Mouse (Mus musculus): ENCODE measurements around the gene Sec14l5. TPM values are rescaled to one million over a fixed set of nuclear protein-coding genes. Genes with fewer than 3 reads are reported as not detected.

The Sec14l5 gene
- polyA plus RNA-seq, 1 experiment from 2014 or later, result 1.2 TPM

DNA sequence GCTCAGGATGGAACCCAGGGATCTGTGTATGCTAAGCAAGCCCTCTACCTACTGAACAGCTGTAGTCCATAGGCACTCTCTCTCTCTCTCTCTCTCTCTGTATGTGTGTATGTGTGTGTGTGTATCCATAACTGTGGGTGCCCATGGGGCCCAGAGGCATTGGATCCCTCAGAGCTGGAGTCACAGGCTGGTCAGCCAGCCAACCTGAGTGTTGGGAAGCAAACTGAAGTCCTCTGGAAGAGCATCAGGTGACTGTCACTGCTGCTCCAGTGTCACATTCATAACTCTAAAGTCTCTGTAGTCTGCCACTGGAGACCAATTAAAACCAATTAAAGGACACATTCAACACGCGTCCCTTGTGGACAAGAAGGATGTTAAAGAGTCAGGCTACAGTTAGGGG lies 9.6 kb downstream of the Sec14l5 start:
- Histone ChIP-seq H3K4me3 (no peak overlapping the region), H3K4me2 (replicated peaks) (no peak overlapping the region), H3K27ac (no peak overlapping the region), H3K36me3 (no peaks in the 10 kb centered on the region), H3K9ac (no peak overlapping the region), H3K9me3 (no peaks in the 10 kb centered on the region), H3K27me3 (replicated peaks) (peaks cover 4% of the 10 kb centered on the region; the same call in 1 of the 2 replicates), H3K4me1 (no peaks in the 10 kb centered on the region; the same call in 1 of the 2 replicates)
- WGBS, result 66% methylated on average over 2 of the region's 2 CpGs
- no peak for ATAC-seq (ENCODE audit: low FRiP score, low read depth)

DNA sequence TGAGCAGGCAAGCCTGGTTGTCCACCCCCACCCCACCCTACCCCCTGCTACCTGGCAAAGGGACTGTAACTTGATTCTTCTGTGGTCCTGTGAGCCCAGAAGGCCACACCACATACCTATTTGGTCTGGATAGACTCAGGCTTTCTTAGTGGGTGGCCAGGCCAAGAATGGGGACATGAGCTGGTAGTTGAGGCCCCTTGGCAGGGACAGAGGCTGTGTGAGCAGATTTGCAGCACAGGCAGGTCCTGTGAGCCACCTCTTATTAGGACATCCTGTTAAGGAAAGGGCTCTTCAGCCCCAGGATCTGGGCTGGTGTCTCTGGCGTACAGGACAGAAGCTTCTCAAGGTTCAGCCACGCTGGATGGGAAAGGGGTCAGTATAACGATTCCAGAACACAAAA lies 10.2 kb downstream of the Sec14l5 start:
- 93% methylated on average over 3 of the region's 3 CpGs for WGBS
- no peak overlapping the region for H3K27ac ChIP-seq
- H3K4me3 ChIP-seq, result no peak overlapping the region
- no peak overlapping the region for H3K4me2 ChIP-seq (replicated peaks)
- H3K9me3 ChIP-seq, result no peaks in the 10 kb centered on the region
- ATAC-seq (ENCODE audit: low FRiP score, low read depth), result no peak
- H3K36me3 ChIP-seq, result no peaks in the 10 kb centered on the region
- no peaks in the 10 kb centered on the region; the same call in 1 of the 2 replicates for H3K4me1 ChIP-seq
- no peak overlapping the region for H3K9ac ChIP-seq
- H3K27me3 ChIP-seq (replicated peaks), result peaks cover 4% of the 10 kb centered on the region; the same call in 1 of the 2 replicates

GRCm38 (mm10) chr16:5159248-5159647 lies 12.3 kb downstream of the Sec14l5 start:
- Histone ChIP-seq H3K27ac (no peak overlapping the region), H3K9me3 (no peaks in the 10 kb centered on the region), H3K27me3 (replicated peaks) (peaks cover 4% of the 10 kb centered on the region; the same call in 1 of the 2 replicates), H3K9ac (no peak overlapping the region), H3K4me1 (no peaks in the 10 kb centered on the region), H3K36me3 (no peaks in the 10 kb centered on the region), H3K4me3 (no peak overlapping the region), H3K4me2 (replicated peaks) (no peak overlapping the region)
- no peak for ATAC-seq (ENCODE audit: low FRiP score, low read depth)
- WGBS, result 84% methylated on average over 8 of the region's 8 CpGs

DNA sequence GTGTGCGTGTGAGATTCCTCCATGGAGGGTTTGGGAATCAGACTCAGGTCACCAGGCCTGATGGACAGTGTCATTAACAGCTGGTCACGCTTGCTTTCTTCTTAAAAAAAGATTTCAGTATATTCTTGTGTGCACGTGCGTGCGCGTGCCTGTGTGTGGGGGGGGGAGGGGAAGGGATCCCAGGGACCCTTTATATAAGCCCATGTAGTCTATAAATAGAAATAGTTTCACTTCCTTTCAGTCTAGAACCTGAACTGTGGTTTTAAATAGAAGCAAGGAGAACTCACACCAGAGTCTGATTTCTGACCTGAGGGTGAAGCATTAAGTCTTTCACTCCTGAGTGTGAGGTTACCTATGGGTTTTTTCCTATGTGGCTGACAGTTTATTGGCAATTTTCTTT lies 17.4 kb downstream of the Sec14l5 start:
- H3K4me3 ChIP-seq, result no peak overlapping the region
- no peaks in the 10 kb centered on the region for H3K4me1 ChIP-seq
- no peak for ATAC-seq (ENCODE audit: low FRiP score, low read depth)
- no peak overlapping the region for H3K27ac ChIP-seq
- 66% methylated on average over 6 of the region's 6 CpGs for WGBS
- H3K36me3 ChIP-seq, result no peaks in the 10 kb centered on the region
- H3K9ac ChIP-seq, result no peak overlapping the region
- no peaks in the 10 kb centered on the region for H3K9me3 ChIP-seq
- H3K4me2 ChIP-seq (replicated peaks), result no peak overlapping the region
- no peaks in the 10 kb centered on the region for H3K27me3 ChIP-seq (replicated peaks)

- no peaks in the 10 kb centered on the region for H3K9me3 ChIP-seq
- 83% methylated on average over 2 of the region's 2 CpGs for WGBS
- no peak overlapping the region for H3K27ac ChIP-seq
- no peaks in the 10 kb centered on the region for H3K4me1 ChIP-seq
- no peaks in the 10 kb centered on the region for H3K36me3 ChIP-seq
- ATAC-seq (ENCODE audit: low FRiP score, low read depth), result no peak
- H3K4me2 ChIP-seq (replicated peaks), result no peak overlapping the region
- H3K4me3 ChIP-seq, result no peak overlapping the region
- H3K9ac ChIP-seq, result no peak overlapping the region
- H3K27me3 ChIP-seq (replicated peaks), result no peaks in the 10 kb centered on the region
Measured at GRCm38 (mm10) chr16:5168038-5168437, 21.1 kb downstream of the Sec14l5 start.

GRCm38 (mm10) chr16:5168829-5169228 lies 21.9 kb downstream of the Sec14l5 start:
- H3K27me3 ChIP-seq (replicated peaks), result no peaks in the 10 kb centered on the region
- H3K4me1 ChIP-seq, result no peaks in the 10 kb centered on the region
- no peak overlapping the region for H3K4me3 ChIP-seq

DNA sequence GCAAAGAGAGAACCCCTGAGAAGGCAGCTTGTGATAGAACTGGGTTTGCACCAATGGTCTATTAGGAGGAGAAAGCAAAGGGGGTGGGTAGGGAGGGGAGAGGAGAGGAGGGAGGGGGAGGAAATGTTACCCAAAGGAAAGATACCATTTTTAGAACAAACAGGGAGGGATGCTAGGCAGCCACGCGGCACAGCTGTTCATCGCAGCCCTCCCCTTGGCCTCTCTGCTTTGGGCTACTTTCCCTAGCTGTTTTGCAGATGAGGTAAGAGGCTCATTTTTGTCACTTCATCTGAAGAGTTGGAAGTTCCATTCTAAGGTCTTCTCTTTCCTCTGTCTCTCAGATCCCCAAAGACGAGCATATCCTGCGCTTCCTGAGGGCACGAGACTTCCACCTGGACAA lies 25.7 kb downstream of the Sec14l5 start:
- Histone ChIP-seq H3K9me3 (no peaks in the 10 kb centered on the region), H3K36me3 (no peaks in the 10 kb centered on the region), H3K9ac (no peak overlapping the region), H3K4me2 (replicated peaks) (no peak overlapping the region), H3K27ac (no peak overlapping the region), H3K4me3 (no peak overlapping the region), H3K4me1 (no peaks in the 10 kb centered on the region), H3K27me3 (replicated peaks) (no peaks in the 10 kb centered on the region)
- 91% methylated on average over 6 of the region's 6 CpGs for WGBS
- ATAC-seq (ENCODE audit: low FRiP score, low read depth), result no peak

More at GRCm38 (mm10) chr16:5168829-5169228, 21.9 kb downstream of the Sec14l5 start:
- Histone ChIP-seq H3K36me3 (no peaks in the 10 kb centered on the region), H3K9ac (no peak overlapping the region), H3K27ac (no peak overlapping the region), H3K4me2 (replicated peaks) (no peak overlapping the region), H3K9me3 (no peaks in the 10 kb centered on the region)
- ATAC-seq (ENCODE audit: low FRiP score, low read depth), result no peak
- WGBS, result 81% methylated on average over 5 of the region's 5 CpGs

GRCm38 (mm10) chr16:5183310-5183975 lies 36.5 kb downstream of the Sec14l5 start:
- no peaks in the 10 kb centered on the region for H3K27me3 ChIP-seq (replicated peaks)
- no peak overlapping the region for H3K9ac ChIP-seq
- H3K4me2 ChIP-seq (replicated peaks), result no peak overlapping the region
- H3K27ac ChIP-seq, result no peak overlapping the region
- 83% methylated on average over 18 of the region's 18 CpGs for WGBS
- H3K4me3 ChIP-seq, result no peak overlapping the region
- no peaks in the 10 kb centered on the region for H3K9me3 ChIP-seq
- H3K4me1 ChIP-seq, result no peaks in the 10 kb centered on the region
- no peaks in the 10 kb centered on the region for H3K36me3 ChIP-seq
- ATAC-seq (ENCODE audit: low FRiP score, low read depth), result no peak

- Histone ChIP-seq H3K9me3 (no peaks in the 10 kb centered on the region), H3K27me3 (replicated peaks) (no peaks in the 10 kb centered on the region), H3K4me1 (no peaks in the 10 kb centered on the region), H3K36me3 (no peaks in the 10 kb centered on the region), H3K9ac (no peak overlapping the region), H3K4me2 (replicated peaks) (no peak overlapping the region), H3K27ac (no peak overlapping the region), H3K4me3 (no peak overlapping the region)
- WGBS, result 73% methylated on average over 8 of the region's 8 CpGs
- ATAC-seq (ENCODE audit: low FRiP score, low read depth), result no peak
Measured at GRCm38 (mm10) chr16:5184101-5184500, 37.2 kb downstream of the Sec14l5 start.

DNA sequence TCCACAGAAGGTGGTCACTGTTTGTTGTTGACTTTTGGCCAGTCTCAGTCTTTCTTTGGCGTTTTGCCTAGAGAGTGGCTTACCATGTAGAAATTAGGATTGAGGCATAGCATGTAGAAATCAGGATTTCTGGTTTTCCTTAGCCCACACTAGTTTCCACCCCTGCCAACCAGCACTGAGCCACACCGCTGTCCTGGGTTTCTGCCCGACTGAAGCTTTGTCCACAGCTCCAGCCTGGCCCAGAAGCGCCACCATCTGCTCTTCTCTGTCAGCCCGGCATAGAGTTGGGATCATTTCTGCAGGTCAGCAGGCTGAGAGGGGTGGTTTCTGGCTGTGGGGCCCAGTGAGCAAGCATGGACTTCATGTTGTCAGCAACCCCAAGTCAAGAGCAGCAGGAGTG lies 38.0 kb downstream of the Sec14l5 start:
- 83% methylated on average over 5 of the region's 5 CpGs for WGBS
- no peaks in the 10 kb centered on the region for H3K4me1 ChIP-seq
- H3K9ac ChIP-seq, result no peak overlapping the region
- no peaks in the 10 kb centered on the region for H3K27me3 ChIP-seq (replicated peaks)
- H3K4me3 ChIP-seq, result no peak overlapping the region
- no peak overlapping the region for H3K4me2 ChIP-seq (replicated peaks)
- H3K36me3 ChIP-seq, result no peaks in the 10 kb centered on the region
- H3K27ac ChIP-seq, result no peak overlapping the region
- no peak for ATAC-seq (ENCODE audit: low FRiP score, low read depth)
- H3K9me3 ChIP-seq, result no peaks in the 10 kb centered on the region

GRCm38 (mm10) chr16:5185691-5186090 lies 38.8 kb downstream of the Sec14l5 start:
- WGBS, result 74% methylated on average over 7 of the region's 7 CpGs

DNA sequence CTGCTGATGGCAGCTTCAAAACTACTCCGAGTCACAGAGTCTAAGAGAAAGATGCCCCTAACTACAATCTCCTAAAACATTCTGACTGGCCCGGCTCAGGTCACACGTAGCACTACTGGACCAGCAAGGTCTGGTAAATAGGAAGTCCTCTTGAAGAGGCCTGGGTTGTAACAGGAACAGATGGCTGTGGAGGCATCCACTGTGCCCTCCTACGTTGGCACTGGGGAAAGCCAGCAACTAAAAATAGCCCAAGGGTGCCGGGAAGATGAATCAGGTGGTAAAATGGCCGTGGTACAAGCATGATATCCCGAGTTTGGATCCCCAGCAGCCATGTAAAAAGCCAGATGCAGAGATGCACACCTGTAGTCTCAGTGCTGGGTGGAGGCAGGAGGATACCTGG lies 39.3 kb downstream of the Sec14l5 start:
- 79% methylated on average over 7 of the region's 7 CpGs for WGBS
- no peak for ATAC-seq (ENCODE audit: low FRiP score, low read depth)

More at GRCm38 (mm10) chr16:5185691-5186090, 38.8 kb downstream of the Sec14l5 start:
- H3K4me3 ChIP-seq, result no peak overlapping the region
- no peaks in the 10 kb centered on the region for H3K27me3 ChIP-seq (replicated peaks)
- no peak overlapping the region for H3K9ac ChIP-seq
- H3K36me3 ChIP-seq, result no peaks in the 10 kb centered on the region
- no peak overlapping the region for H3K4me2 ChIP-seq (replicated peaks)
- H3K27ac ChIP-seq, result no peak overlapping the region
- H3K9me3 ChIP-seq, result no peaks in the 10 kb centered on the region
- no peak for ATAC-seq (ENCODE audit: low FRiP score, low read depth)
- no peaks in the 10 kb centered on the region for H3K4me1 ChIP-seq

DNA sequence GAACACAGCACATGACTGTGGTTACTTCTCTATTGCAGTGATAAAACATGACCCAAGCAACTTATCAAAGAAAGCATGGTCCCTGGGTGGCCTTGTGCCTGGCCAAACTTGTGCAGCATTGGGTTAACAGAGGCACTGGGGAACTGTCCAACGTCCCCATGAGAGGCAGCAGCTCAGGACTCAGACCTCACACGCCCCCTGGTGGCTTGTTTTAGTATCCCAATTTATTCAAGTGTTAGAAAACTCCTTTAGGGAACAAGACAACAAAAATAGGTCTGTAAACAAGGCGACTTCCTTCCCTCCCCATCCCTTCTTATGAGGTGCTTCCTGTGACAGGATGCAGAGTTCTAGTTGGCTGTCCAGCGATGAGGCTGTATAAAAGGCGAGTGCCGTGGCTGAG lies 48.2 kb downstream of the Sec14l5 start:
- WGBS, result 31% methylated on average over 6 of the region's 6 CpGs
- H3K27ac ChIP-seq, result no peak overlapping the region
- no peak overlapping the region for H3K4me3 ChIP-seq
- ATAC-seq (ENCODE audit: low FRiP score, low read depth), result no peak
- no peaks in the 10 kb centered on the region for H3K27me3 ChIP-seq (replicated peaks)
- H3K4me2 ChIP-seq (replicated peaks), result no peak overlapping the region
- H3K36me3 ChIP-seq, result peaks cover 6% of the 10 kb centered on the region
- no peak overlapping the region for H3K9ac ChIP-seq
- no peaks in the 10 kb centered on the region for H3K9me3 ChIP-seq
- H3K4me1 ChIP-seq, result no peaks in the 10 kb centered on the region

More for the DNA sequence above, 39.3 kb downstream of the Sec14l5 start:
- Histone ChIP-seq H3K27ac (no peak overlapping the region), H3K4me1 (no peaks in the 10 kb centered on the region), H3K36me3 (no peaks in the 10 kb centered on the region), H3K4me2 (replicated peaks) (no peak overlapping the region), H3K27me3 (replicated peaks) (no peaks in the 10 kb centered on the region), H3K9ac (no peak overlapping the region), H3K4me3 (no peak overlapping the region), H3K9me3 (no peaks in the 10 kb centered on the region)
